In genomic region chr3:122617613-122618340, GRCm38 (mm10) we compare ENCODE assay signal across 8 mouse cellular contexts. TPM values are rescaled to one million over a fixed set of nuclear protein-coding genes. Genes with fewer than 3 reads are reported as not detected.
DNase-seq lines count a peak whose midpoint lies in the region; ATAC-seq and TF ChIP-seq lines count a peak whose summit lies in the region.

No protein-coding gene starts in this region.

- peak overlapping the region; percentile 96; the same call in 1 of the 2 replicates for H3K27ac ChIP-seq in lung, embryonic 15.5 days
- no peak overlapping the region for H3K27ac ChIP-seq in embryonic fibroblast, embryonic 13.5 days (ENCODE audit: insufficient read depth, low read length)
- H3K27ac ChIP-seq in limb, embryonic 13.5 days = peak overlapping the region; percentile 29; the same call in 1 of the 2 replicates
- no peak overlapping the region for H3K27ac ChIP-seq in small intestine, adult 2 months (ENCODE audit: insufficient read depth, low read depth, low read length)

- H3K36me3 ChIP-seq in lung, embryonic 15.5 days = no peaks in the 10 kb centered on the region
- no peaks in the 10 kb centered on the region for H3K36me3 ChIP-seq in limb, embryonic 13.5 days
- no peaks in the 10 kb centered on the region for H3K36me3 ChIP-seq in small intestine, adult 2 months (ENCODE audit: control insufficient read depth, insufficient read depth, low read length)

- no peak for TF ChIP-seq POLR2A in embryonic fibroblast, embryonic 13.5 days (IDR thresholded peaks at IDR 0.05; ENCODE audit: low read depth, low read length)
- TF ChIP-seq POLR2A in small intestine, adult 2 months (IDR thresholded peaks at IDR 0.05; ENCODE audit: low read depth, low read length) = no peak

- no peak for DNase-seq in lung, adult 18-20 months
- no peak for DNase-seq in thymus, postnatal 14 days
- no peak for DNase-seq in layer of hippocampus, postnatal 36 days
- DNase-seq in layer of hippocampus, adult 8-10 months (ENCODE audit: low spot score in 2 of 2) = no peak

- no peak for ATAC-seq in lung, embryonic 15.5 days (ENCODE audit: borderline replicate concordance, extremely low read depth, low FRiP score, low TSS enrichment)
- ATAC-seq in limb, embryonic 13.5 days (ENCODE audit: low FRiP score, low read depth) = no peak

- peak overlapping the region; percentile 75 for H3K4me2 ChIP-seq in lung, embryonic 15.5 days
- H3K4me2 ChIP-seq in limb, embryonic 13.5 days (replicated peaks) = peak overlapping the region; percentile 81

- H3K4me1 ChIP-seq in lung, embryonic 15.5 days = peaks cover 41% of the 10 kb centered on the region
- H3K4me1 ChIP-seq in embryonic fibroblast, embryonic 13.5 days (ENCODE audit: control insufficient read depth, insufficient read depth, low read length) = peaks cover 4% of the 10 kb centered on the region; the same call in 1 of the 2 replicates
- peaks cover 42% of the 10 kb centered on the region for H3K4me1 ChIP-seq in limb, embryonic 13.5 days
- H3K4me1 ChIP-seq in small intestine, adult 2 months (ENCODE audit: control insufficient read depth, insufficient read depth, insufficient read length, low read length) = peaks cover 5% of the 10 kb centered on the region; the same call in 1 of the 2 replicates

- no peaks in the 10 kb centered on the region for H3K27me3 ChIP-seq in lung, embryonic 15.5 days
- no peaks in the 10 kb centered on the region for H3K27me3 ChIP-seq in limb, embryonic 13.5 days
- H3K27me3 ChIP-seq in small intestine, adult 2 months (ENCODE audit: control insufficient read depth, insufficient read depth, low read length) = no peaks in the 10 kb centered on the region

- no peak for TF ChIP-seq CTCF in embryonic fibroblast, embryonic 13.5 days (IDR thresholded peaks at IDR 0.05; ENCODE audit: borderline replicate concordance, insufficient read depth, low read length)
- TF ChIP-seq CTCF in small intestine, adult 2 months (IDR thresholded peaks at IDR 0.05; ENCODE audit: extremely low read depth, insufficient read length, insufficient replicate concordance, low read depth, low read length) = no peak

- H3K9me3 ChIP-seq in lung, embryonic 15.5 days = no peaks in the 10 kb centered on the region
- H3K9me3 ChIP-seq in limb, embryonic 13.5 days = no peaks in the 10 kb centered on the region

- peak overlapping the region; percentile 76 for H3K4me3 ChIP-seq in lung, embryonic 15.5 days
- peak overlapping the region; percentile 68 for H3K4me3 ChIP-seq in embryonic fibroblast, embryonic 13.5 days (ENCODE audit: insufficient read depth, low read length)
- H3K4me3 ChIP-seq in limb, embryonic 13.5 days = peak overlapping the region; percentile 96
- peak overlapping the region; percentile 88; the same call in 1 of the 2 replicates for H3K4me3 ChIP-seq in small intestine, adult 2 months (ENCODE audit: low read depth, low read length)

- H3K9ac ChIP-seq in lung, embryonic 15.5 days = peak overlapping the region; percentile 90
- H3K9ac ChIP-seq in limb, embryonic 13.5 days = peak overlapping the region; percentile 99

- WGBS in lung, embryonic 15.5 days = 33% methylated on average over 9 of the region's 9 CpGs
- 44% methylated on average over 9 of the region's 9 CpGs for WGBS in limb, embryonic 13.5 days
- WGBS in small intestine, adult 2 months = 39% methylated on average over 9 of the region's 9 CpGs

RNA-seq across cellular contexts. Expression of gene Fnbp1l, which starts 1.7 kb away (rescaled TPM):
- polyA plus RNA-seq in lung, embryonic 15.5 days (2015; fragmentation: Nextera tagmentation; extraction: Ambion mirVana) = 50.2 and 52.8 TPM in 2 replicates
- polyA plus RNA-seq in embryonic fibroblast, embryonic 13.5 days (2011; ENCODE audit: insufficient read length, low read depth, missing spikeins) = 42.6 and 65.4 TPM in 2 replicates
- polyA plus RNA-seq in limb, embryonic 13.5 days (2015; fragmentation: Nextera tagmentation; extraction: Ambion mirVana) = 76.7 and 77.8 TPM in 2 replicates
- polyA plus RNA-seq in small intestine, adult 2 months (2012; rRNA removed) = 3.1 and 9.0 TPM in 2 replicates
- total RNA-seq in layer of hippocampus, postnatal 36 days (2021) = 10 to 100 TPM; 30.4 to 35.0 TPM
- 10 to 100 TPM; 25.9 to 34.5 (median 31.4) TPM for total RNA-seq in layer of hippocampus, adult 8-10 months (2022)

Comparison
In these comparisons a context has a peak if more than half of its experiments do, and no peak if none do; other contexts are left out.
1. H3K27ac ChIP-seq: peak in lung, embryonic 15.5 days (single experiment) and limb, embryonic 13.5 days (single experiment); none in embryonic fibroblast, embryonic 13.5 days (single experiment) and small intestine, adult 2 months (single experiment).
2. Peak in every context shown above with its lines, with median percentiles within 50 percentile points of each other: H3K4me3 ChIP-seq.